Mouse (Mus musculus): ENCODE data around the gene Armh3.

- TF ChIP-seq CTCF (IDR thresholded peaks at IDR 0.05; ENCODE audit: low read depth) (no peak), EP300 (optimal IDR thresholded peaks at IDR 0.05) (no peak)
Measured at GRCm38 (mm10) chr19:45916461-45916860, 81.8 kb downstream of the Armh3 start.
